Mouse (Mus musculus) forebrain, embryonic 16.5 days (tissue): ENCODE results near the gene Rasgrp1. TPM values are rescaled to one million over a fixed set of nuclear protein-coding genes. Genes with fewer than 3 reads are reported as not detected.

Source experiments
- ATAC-seq: fragments of 200-750 bp; cut with Nextera tagmentation; 2 replicates; pipeline ENCODE4 v1.8.0; 2017; ENCODE audit warnings: mild to moderate bottlenecking, moderate library complexity
- H3K27ac ChIP-seq: fragments of 300-500 bp; sonication (generic); 2 replicates; pipeline ENCODE4 v1.5.1; 2014; ENCODE audit warnings: low read length, control low read depth
- H3K27me3 ChIP-seq: fragments of 300-500 bp; sonication (generic); replicated peaks from 2 replicates; pipeline ENCODE4 v1.6.1; 2014; ENCODE audit warnings: low read length; ENCODE audit not compliant: control insufficient read depth, insufficient read depth
- H3K36me3 ChIP-seq: fragments of 300-500 bp; sonication (generic); 2 replicates; pipeline ENCODE4 v1.6.1; 2014; ENCODE audit not compliant: control insufficient read depth, insufficient read depth
- H3K4me1 ChIP-seq: fragments of 300-500 bp; sonication (generic); replicated peaks from 2 replicates; pipeline ENCODE4 v1.6.1; 2014; ENCODE audit warnings: low read length; ENCODE audit not compliant: control insufficient read depth, insufficient read depth
- H3K4me2 ChIP-seq: fragments of 300-500 bp; sonication (generic); 2 replicates; pipeline ENCODE4 v1.6.1; 2014; ENCODE audit warnings: mild to moderate bottlenecking, low read length, control low read depth
- H3K4me3 ChIP-seq: fragments of 300-500 bp; sonication (generic); replicated peaks from 2 replicates; pipeline ENCODE4 v1.5.1; 2014; ENCODE audit warnings: mild to moderate bottlenecking, low read length, control low read depth
- H3K9ac ChIP-seq: fragments of 300-500 bp; sonication (generic); replicated peaks from 2 replicates; pipeline ENCODE4 v1.6.1; 2014; ENCODE audit warnings: low read depth, low read length, control low read depth
- H3K9me3 ChIP-seq: fragments of 300-500 bp; sonication (generic); 2 replicates; pipeline ENCODE4 v1.6.1; 2016; ENCODE audit warnings: low read length; ENCODE audit not compliant: control insufficient read depth
- WGBS: fragments of 180-500 bp; shearing (Covaris S2); extraction: QIAGEN DNeasy Blood & Tissue Kit; methylation state at CpG from one replicate; pipeline ENCODE4 v1.1.7; 2014; 5-methylcytosine and 5-hydroxymethylcytosine counted together
- polyA plus RNA-seq: library from polyadenylated mRNA; unstranded; fragments of >200 nt; fragmentation: Nextera tagmentation; extraction: Ambion mirVana; gene quantifications from 2 replicates; pipeline ENCODE4 v1.2.1, GENCODE M21; 2015

Gene Rasgrp1
- polyA plus RNA-seq, 1 experiment from 2014 or later, result 8.8 TPM

DNA sequence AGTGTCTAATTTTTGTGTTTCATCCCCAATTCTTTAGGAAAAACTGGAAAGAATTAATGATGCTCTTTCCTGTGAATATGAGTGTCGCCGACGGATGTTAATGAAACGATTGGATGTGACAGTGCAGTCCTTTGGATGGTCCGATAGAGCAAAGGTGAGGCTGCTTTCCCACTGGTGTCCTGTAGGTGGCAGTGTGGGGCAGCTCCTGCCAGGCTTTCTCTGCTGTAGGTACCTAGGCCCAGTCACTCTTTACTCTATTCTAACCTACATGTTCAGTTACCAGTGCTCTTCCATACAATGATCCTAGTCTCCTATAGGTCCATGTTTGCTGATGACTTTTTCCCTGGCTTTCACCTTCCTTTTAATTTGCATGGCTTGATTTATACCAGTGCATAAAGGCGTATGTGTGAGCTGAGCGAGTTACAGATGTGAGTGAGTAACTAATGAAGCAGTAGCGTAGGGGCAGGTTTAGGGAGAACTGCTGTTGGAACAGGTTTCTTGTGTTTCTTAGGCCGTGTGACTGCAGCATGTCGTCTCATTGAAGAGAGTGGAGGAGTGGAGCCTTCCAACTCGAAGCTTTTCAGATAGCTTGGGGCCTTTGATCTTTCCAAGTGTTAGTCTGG lies 78.9 kb downstream of the Rasgrp1 start:
- ATAC-seq, result peak; percentile 59
- Histone ChIP-seq H3K36me3 (peaks cover 11% of the 10 kb centered on the region), H3K27ac (no peak overlapping the region), H3K4me1 (no peaks in the 10 kb centered on the region), H3K9ac (no peak overlapping the region), H3K27me3 (no peaks in the 10 kb centered on the region), H3K4me2 (no peak overlapping the region), H3K9me3 (no peaks in the 10 kb centered on the region), H3K4me3 (no peak overlapping the region)
- WGBS, result 70% methylated on average over 11 of the region's 11 CpGs

DNA sequence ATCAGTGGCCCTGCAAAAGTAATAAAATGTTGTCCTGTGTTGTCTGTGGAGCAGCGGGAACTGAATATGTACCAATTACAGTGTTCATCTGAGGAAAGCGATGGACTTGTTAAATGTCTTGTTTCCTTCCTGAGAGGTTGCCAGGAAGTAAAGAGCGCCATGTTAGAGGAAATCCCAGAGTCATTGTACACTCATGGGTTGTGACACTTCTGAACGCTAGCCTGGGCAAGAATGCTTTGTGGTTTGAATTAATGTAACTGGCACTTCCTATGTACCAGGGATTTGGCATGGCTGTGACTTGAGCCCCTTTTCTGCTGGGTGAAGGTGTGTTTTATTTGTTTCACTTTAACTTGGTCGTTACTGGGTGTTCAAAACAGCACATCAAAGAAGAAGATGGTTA lies 80.6 kb downstream of the Rasgrp1 start:
- H3K4me2 ChIP-seq, result no peak overlapping the region
- H3K4me1 ChIP-seq, result no peaks in the 10 kb centered on the region
- no peak overlapping the region for H3K4me3 ChIP-seq
- H3K36me3 ChIP-seq, result peaks cover 5% of the 10 kb centered on the region
- WGBS, result 92% methylated on average over 5 of the region's 5 CpGs
- H3K27me3 ChIP-seq, result no peaks in the 10 kb centered on the region
- ATAC-seq, result no peak
- H3K27ac ChIP-seq, result no peak overlapping the region
- no peak overlapping the region for H3K9ac ChIP-seq
- no peaks in the 10 kb centered on the region for H3K9me3 ChIP-seq

DNA sequence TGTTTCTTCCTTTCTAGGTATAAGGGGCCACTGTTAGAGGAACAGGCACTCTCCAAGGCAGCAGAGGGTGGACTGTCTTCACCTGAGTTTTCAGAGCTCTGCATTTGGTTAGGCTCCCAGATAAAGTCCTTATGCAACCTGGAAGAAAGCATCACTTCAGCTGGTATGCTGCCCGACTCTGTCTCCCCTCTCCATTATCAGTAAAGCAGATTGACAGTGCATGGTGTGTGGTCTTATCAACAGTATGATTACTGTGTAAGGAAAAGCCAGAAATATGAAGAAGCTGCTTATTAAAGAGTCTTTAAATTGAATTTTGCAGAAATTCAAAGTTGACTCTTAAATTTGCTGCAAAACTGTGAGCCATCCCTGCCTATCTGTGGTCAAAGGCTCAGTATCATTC lies 85.2 kb downstream of the Rasgrp1 start:
- no peaks in the 10 kb centered on the region for H3K4me1 ChIP-seq
- ATAC-seq, result no peak
- H3K4me2 ChIP-seq, result no peak overlapping the region
- H3K36me3 ChIP-seq, result peaks cover 5% of the 10 kb centered on the region
- no peak overlapping the region for H3K9ac ChIP-seq
- H3K27me3 ChIP-seq, result no peaks in the 10 kb centered on the region
- no peak overlapping the region for H3K4me3 ChIP-seq
- no peaks in the 10 kb centered on the region for H3K9me3 ChIP-seq
- 92% methylated on average over 1 of the region's 1 CpGs for WGBS
- no peak overlapping the region for H3K27ac ChIP-seq

DNA sequence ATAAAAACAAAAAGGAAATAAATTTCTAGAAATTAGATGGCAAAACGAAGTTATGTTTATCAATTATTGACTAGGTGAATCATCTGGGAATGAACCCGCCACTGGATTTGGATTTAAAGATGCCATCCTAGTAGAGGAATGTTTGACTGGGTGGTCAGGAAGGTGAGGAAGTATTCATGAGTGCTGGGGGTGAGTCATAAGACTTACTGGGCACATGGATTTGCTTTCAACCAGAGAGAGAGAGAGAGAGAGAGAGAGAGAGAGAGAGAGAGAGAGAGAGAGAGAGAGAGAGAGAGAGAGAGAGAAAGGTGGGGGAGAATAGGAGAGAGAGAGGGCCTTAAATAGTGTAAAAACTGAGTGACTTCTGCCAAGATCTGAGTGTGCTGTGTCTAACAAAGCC lies 87.4 kb downstream of the Rasgrp1 start:
- Histone ChIP-seq H3K9me3 (no peaks in the 10 kb centered on the region), H3K27ac (no peak overlapping the region), H3K27me3 (no peaks in the 10 kb centered on the region), H3K4me1 (peaks cover 8% of the 10 kb centered on the region), H3K4me3 (no peak overlapping the region), H3K9ac (no peak overlapping the region), H3K36me3 (peaks cover 2% of the 10 kb centered on the region; the same call in 1 of the 2 replicates), H3K4me2 (no peak overlapping the region)
- ATAC-seq, result no peak
- WGBS, result 84% methylated on average over 2 of the region's 2 CpGs

DNA sequence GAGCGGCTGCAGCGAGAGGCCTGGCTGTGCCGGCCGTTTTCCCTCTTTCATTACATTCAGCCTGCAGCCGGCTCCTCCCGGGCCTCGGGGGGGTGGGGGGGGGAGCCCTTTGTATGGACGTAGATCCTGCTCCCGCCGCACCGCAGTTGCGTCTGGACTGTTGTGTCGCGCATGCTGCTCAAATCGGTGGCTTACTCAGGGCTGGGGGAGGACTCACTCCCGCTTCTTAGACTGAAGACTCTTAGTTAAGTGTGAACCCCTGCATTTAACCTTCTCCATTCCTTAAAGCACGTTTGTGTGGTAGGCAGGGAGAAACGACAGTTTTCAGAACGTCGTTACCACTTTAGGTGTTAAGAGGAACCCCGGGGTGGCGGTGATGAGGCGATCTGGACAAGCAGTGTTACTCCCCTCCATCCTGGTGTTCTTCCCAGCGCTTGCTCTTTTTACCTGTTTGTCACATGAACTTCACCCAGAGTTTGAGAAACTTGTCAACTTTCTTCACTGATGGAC lies 92.7 kb downstream of the Rasgrp1 start:
- Histone ChIP-seq H3K9ac (peak overlapping the region; percentile 86), H3K9me3 (no peaks in the 10 kb centered on the region), H3K4me3 (peak overlapping the region; percentile 61), H3K27me3 (no peaks in the 10 kb centered on the region), H3K36me3 (no peaks in the 10 kb centered on the region), H3K27ac (peak overlapping the region; percentile 75), H3K4me2 (peak overlapping the region; percentile 84), H3K4me1 (peaks cover 11% of the 10 kb centered on the region)
- ATAC-seq, result peak; percentile 71
- 0% methylated on average over 24 of the region's 24 CpGs for WGBS

DNA sequence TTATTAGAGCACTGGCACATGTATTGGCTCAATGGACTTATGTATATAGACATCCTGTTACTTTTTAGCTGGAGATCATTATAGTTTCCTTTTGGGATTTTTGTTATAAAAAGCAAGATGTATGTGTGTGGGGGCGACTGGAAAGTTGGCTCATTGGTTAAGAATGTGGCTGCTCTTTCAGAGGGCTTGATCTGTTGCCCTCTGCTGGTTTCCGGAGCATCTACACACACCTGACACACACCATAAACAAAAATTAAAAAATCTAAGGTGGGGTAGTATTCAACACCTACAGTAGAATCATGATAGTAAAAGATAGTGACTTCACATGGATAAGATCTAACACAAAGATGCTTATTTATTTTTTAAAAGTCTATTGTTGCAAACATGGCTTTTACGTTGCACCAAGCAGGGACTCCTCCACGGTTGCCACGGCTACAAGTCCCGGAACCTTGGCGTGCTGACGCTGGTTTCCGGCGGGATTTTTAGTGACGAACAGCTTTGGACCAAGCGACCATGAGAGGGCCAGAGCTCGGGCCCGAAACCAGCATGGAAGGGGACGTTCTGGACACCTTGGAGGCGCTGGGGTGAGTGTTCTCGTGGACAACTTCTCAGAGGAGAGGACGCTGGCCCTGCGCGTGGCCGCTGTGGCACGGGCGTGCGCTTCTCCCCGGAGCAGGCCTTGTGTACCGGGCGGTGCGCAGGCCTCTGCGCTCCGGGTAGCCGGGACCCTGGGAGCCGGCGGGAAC lies 93.4 kb downstream of the Rasgrp1 start, which contains the start of gene Fam98b:
Gene Fam98b (plus strand): TSS at position 485 of the 746 bp plus-strand sequence.
- no peaks in the 10 kb centered on the region for H3K27me3 ChIP-seq
- H3K4me3 ChIP-seq, result peak within 1 kb of the TSS; percentile 61
- peak within 1 kb of the TSS; percentile 84 for H3K4me2 ChIP-seq
- peak within 1 kb of the TSS; percentile 75 for H3K27ac ChIP-seq
- peak; percentile 98 for ATAC-seq
- peak within 1 kb of the TSS; percentile 86 for H3K9ac ChIP-seq
- under 1% methylated on average over 33 of the region's 33 CpGs for WGBS
- H3K9me3 ChIP-seq, result no peaks in the 10 kb centered on the region
- peaks cover 11% of the 10 kb centered on the region for H3K4me1 ChIP-seq
- no peaks in the 10 kb centered on the region for H3K36me3 ChIP-seq

DNA sequence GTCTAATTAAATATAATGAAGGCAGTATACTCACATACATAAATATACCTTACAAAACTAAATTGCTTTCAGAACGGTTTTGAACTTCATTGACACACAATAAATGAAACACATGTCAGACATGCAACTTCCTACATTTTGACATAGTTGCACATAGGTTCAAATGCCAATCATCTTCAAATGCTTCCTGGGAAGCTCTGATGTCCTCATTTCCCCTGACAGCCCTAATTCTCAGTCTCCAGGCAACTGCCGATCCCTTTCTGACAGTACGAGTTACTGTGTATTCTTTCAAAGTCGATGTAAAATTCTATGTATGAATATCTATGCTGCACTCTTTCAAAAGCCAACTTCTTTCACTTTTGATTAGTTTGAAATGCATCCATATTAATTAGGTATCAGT lies 100.8 kb downstream of the Rasgrp1 start:
- H3K4me2 ChIP-seq, result no peak overlapping the region
- WGBS, result 74% methylated on average over 4 of the region's 4 CpGs
- H3K27me3 ChIP-seq, result no peaks in the 10 kb centered on the region
- H3K9me3 ChIP-seq, result no peaks in the 10 kb centered on the region
- H3K36me3 ChIP-seq, result no peaks in the 10 kb centered on the region
- H3K27ac ChIP-seq, result no peak overlapping the region
- no peak overlapping the region for H3K9ac ChIP-seq
- no peak overlapping the region for H3K4me3 ChIP-seq
- ATAC-seq, result no peak
- no peaks in the 10 kb centered on the region for H3K4me1 ChIP-seq

DNA sequence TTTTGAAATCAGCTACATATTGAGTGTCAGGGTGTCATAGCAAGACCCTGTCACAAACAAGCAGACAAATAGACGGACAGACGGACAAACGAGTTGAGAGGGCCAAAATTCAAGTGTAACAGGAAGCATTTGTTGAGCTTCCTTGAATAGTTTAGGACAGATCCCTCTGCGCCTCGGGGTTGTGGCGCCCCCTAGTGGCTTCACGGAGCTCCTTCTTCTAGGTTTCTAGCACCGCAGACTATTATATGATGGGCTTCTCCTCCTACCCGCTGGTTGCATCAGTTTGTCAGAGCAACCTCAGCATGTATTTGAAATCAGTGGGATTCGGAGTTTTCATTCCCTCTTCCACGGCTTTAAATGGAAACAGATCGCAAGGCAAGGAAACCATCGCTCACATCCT lies 111.5 kb downstream of the Rasgrp1 start:
- WGBS, result 9% methylated on average over 13 of the region's 13 CpGs
- Histone ChIP-seq H3K9ac (no peak overlapping the region), H3K4me1 (peaks cover 8% of the 10 kb centered on the region; the same call in 1 of the 2 replicates), H3K36me3 (no peaks in the 10 kb centered on the region), H3K4me2 (no peak overlapping the region), H3K4me3 (no peak overlapping the region), H3K27me3 (no peaks in the 10 kb centered on the region), H3K9me3 (no peaks in the 10 kb centered on the region), H3K27ac (no peak overlapping the region)
- ATAC-seq, result peak; percentile 79

DNA sequence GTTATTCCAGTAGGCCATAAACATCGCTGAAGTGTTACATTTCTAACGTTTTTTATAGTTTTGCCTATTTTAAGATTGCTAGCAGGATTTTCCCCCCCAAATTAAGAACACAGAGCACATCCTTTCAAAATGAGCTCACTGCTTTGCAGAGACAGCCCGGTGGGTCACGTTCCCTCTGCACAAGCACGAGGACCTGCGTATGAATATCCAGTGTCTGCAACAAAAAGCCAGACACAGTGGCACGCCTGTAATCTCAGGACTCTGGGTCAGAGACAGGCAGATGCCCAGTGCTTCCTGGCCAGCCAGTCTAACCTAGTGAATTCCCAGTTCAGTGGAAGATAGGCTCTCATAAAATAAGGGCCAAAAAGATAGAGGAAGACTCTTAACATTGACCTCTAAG lies 112.5 kb downstream of the Rasgrp1 start:
- Histone ChIP-seq H3K4me2 (no peak overlapping the region), H3K27ac (no peak overlapping the region), H3K36me3 (no peaks in the 10 kb centered on the region), H3K27me3 (no peaks in the 10 kb centered on the region), H3K9me3 (no peaks in the 10 kb centered on the region), H3K4me1 (peaks cover 8% of the 10 kb centered on the region; the same call in 1 of the 2 replicates), H3K4me3 (no peak overlapping the region), H3K9ac (no peak overlapping the region)
- 83% methylated on average over 7 of the region's 7 CpGs for WGBS
- no peak for ATAC-seq
